Mouse (Mus musculus): ENCODE measurements around the gene Prim2. TPM values are rescaled to one million over a fixed set of nuclear protein-coding genes. Genes with fewer than 3 reads are reported as not detected.
A peak's percentile ranks its signal among the peaks of the same experiment; 100 is the strongest.

Prim2 gene
- polyA plus RNA-seq, 1 experiment from 2014 or later, result 32.2 TPM

DNA sequence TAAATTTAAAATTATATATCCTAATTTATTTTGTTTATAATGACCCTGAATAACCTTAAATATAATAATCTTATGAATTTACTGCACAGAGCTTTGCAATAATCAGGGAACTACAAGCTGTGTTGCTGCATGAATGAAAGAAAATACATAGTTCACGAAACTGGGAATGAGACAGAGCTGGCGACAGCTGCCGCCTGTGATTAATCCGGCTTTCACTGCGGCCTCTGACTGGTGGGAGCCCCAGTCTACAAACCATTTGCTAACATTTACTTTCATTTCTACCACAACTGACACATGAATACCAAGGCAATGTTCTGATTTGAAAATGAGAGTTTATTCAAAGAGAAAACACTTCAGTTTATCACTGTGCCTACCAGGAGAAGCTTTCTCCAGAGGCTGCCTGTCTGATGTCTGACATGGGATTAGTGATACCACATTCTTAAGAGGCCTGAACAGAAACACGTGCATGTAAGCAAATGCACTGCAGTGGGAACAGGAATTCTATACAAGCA, 142.2 kb downstream of the Prim2 start:
- Histone ChIP-seq H3K9ac (no peak overlapping the region), H3K27ac (no peak overlapping the region; the same call in 1 of the 2 replicates), H3K4me3 (no peak overlapping the region), H3K27me3 (replicated peaks) (no peaks in the 10 kb centered on the region), H3K9me3 (no peaks in the 10 kb centered on the region), H3K36me3 (no peaks in the 10 kb centered on the region), H3K4me2 (replicated peaks) (no peak overlapping the region), H3K4me1 (peaks cover 10% of the 10 kb centered on the region)
- no peak for ATAC-seq (ENCODE audit: low FRiP score, low read depth)
- 84% methylated on average over 6 of the region's 6 CpGs for WGBS

DNA sequence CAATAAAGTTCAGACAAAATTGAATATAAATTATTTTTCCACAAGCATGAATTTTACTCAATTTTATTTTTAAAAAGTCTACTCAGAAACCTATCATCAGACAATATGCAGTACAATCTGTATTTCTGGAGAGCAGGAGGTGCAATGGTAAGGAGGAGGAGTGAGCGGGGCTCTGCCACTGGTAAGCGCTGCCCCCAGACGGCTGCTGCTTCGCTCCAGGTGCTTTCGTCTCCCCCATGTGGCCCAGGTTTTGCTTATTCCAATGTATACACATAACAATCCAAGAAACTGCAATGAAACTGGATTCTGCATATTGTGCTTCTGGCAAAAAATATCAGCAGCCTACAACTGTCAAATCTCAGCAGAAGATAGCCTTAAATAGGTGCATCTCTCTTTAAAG, 146.4 kb downstream of the Prim2 start:
- no peaks in the 10 kb centered on the region for H3K4me1 ChIP-seq
- no peaks in the 10 kb centered on the region for H3K36me3 ChIP-seq
- H3K27me3 ChIP-seq (replicated peaks), result no peaks in the 10 kb centered on the region
- H3K27ac ChIP-seq, result no peak overlapping the region
- no peak for ATAC-seq (ENCODE audit: low FRiP score, low read depth)
- H3K9ac ChIP-seq, result no peak overlapping the region
- no peak overlapping the region for H3K4me2 ChIP-seq (replicated peaks)
- H3K9me3 ChIP-seq, result no peaks in the 10 kb centered on the region
- 92% methylated on average over 5 of the region's 5 CpGs for WGBS
- H3K4me3 ChIP-seq, result no peak overlapping the region

DNA sequence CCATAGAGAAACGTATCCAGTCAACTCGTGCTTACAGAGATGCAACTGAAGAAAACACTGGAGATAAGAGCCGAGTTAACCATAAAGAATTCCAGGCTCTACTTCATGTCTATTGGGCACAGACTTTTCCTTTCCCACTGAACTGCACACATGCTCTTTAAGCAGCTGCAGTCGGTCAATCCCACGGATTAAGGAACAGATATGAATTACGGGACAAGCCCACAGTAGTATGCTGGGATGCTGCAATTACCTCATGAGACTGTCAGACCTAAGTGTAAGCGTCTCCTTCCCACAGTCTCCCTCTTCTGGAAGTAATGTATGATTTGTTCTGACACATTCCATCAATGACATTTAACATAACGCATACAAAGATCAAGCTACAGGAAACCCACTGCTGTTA, 154.5 kb downstream of the Prim2 start:
- H3K27ac ChIP-seq, result no peak overlapping the region
- H3K4me2 ChIP-seq (replicated peaks), result no peak overlapping the region
- H3K27me3 ChIP-seq (replicated peaks), result no peaks in the 10 kb centered on the region
- no peaks in the 10 kb centered on the region for H3K9me3 ChIP-seq
- no peak overlapping the region for H3K4me3 ChIP-seq
- no peaks in the 10 kb centered on the region for H3K36me3 ChIP-seq
- H3K9ac ChIP-seq, result no peak overlapping the region
- WGBS, result 87% methylated on average over 8 of the region's 8 CpGs
- H3K4me1 ChIP-seq, result no peaks in the 10 kb centered on the region
- ATAC-seq (ENCODE audit: low FRiP score, low read depth), result no peak

DNA sequence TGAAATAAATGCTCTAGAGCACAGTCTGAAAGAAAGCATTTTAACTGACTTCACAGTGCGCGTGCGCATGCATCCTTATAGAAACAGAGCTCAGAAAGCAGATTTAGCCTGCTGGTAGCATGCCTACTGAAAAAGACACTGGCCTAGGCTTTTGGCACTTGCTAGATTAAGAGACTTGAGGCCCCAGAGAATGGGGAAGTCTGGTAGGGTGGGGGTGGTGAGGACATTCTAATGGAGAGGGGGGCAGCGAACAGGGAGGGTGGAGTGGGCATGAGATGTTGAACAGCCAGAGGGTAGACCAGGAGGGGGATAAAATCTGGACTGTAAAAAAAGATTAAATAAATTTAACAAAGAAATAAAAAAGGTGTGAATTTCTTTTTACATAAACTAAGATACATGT, 158.3 kb downstream of the Prim2 start:
- H3K27ac ChIP-seq, result no peak overlapping the region
- H3K9ac ChIP-seq, result no peak overlapping the region
- H3K4me3 ChIP-seq, result no peak overlapping the region
- no peak overlapping the region for H3K4me2 ChIP-seq (replicated peaks)
- H3K9me3 ChIP-seq, result no peaks in the 10 kb centered on the region
- ATAC-seq (ENCODE audit: low FRiP score, low read depth), result no peak
- 94% methylated on average over 4 of the region's 4 CpGs for WGBS
- H3K27me3 ChIP-seq (replicated peaks), result no peaks in the 10 kb centered on the region
- no peaks in the 10 kb centered on the region for H3K4me1 ChIP-seq
- H3K36me3 ChIP-seq, result no peaks in the 10 kb centered on the region

DNA sequence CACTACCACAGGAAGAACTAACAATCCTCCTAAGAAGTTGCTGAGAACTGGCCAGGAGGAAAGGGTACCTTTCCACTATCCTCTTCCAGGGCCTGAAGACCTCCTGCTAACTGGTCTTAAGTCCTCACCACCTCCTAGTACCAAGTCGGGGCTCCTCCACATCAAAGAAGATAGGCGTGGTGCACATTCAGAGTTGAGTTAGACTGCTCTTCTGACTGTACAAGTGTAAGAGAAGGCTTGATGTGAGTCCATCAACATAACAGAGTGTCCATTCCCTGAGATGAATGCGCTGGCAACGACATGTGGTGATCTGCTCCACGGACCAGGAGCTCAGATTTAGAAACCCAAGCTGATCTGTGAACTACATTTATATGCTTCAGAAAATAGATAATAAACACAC, 165.2 kb downstream of the Prim2 start:
- Histone ChIP-seq H3K4me3 (no peak overlapping the region), H3K27me3 (replicated peaks) (no peaks in the 10 kb centered on the region), H3K27ac (no peak overlapping the region), H3K9ac (no peak overlapping the region), H3K4me2 (replicated peaks) (no peak overlapping the region), H3K4me1 (no peaks in the 10 kb centered on the region), H3K9me3 (no peaks in the 10 kb centered on the region), H3K36me3 (no peaks in the 10 kb centered on the region)
- ATAC-seq (ENCODE audit: low FRiP score, low read depth), result no peak
- WGBS, result 95% methylated on average over 5 of the region's 5 CpGs

DNA sequence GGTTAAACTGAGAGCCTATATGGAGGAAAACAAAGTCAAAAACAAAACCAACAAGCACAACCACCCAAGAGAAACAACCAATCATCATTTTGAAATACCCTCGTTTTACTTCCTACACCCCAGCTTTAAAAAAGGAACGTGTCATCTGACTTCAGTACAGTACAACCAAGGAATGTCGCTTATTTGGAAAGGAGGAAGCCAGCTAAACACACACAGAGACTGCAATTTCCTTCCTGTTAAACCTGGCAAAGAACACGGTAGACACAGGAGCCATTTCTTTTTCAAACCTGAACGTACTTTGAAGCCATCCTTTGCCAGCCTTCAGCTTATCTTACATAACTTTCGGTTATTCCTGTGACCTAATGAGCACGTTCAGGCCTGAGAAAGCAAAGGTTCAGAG, 166.7 kb downstream of the Prim2 start:
- no peaks in the 10 kb centered on the region for H3K9me3 ChIP-seq
- WGBS, result 87% methylated on average over 7 of the region's 7 CpGs
- H3K4me2 ChIP-seq (replicated peaks), result no peak overlapping the region
- no peaks in the 10 kb centered on the region for H3K4me1 ChIP-seq
- no peak for ATAC-seq (ENCODE audit: low FRiP score, low read depth)
- no peaks in the 10 kb centered on the region for H3K36me3 ChIP-seq
- no peak overlapping the region for H3K4me3 ChIP-seq
- H3K27ac ChIP-seq, result no peak overlapping the region
- no peak overlapping the region for H3K9ac ChIP-seq
- H3K27me3 ChIP-seq (replicated peaks), result no peaks in the 10 kb centered on the region

DNA sequence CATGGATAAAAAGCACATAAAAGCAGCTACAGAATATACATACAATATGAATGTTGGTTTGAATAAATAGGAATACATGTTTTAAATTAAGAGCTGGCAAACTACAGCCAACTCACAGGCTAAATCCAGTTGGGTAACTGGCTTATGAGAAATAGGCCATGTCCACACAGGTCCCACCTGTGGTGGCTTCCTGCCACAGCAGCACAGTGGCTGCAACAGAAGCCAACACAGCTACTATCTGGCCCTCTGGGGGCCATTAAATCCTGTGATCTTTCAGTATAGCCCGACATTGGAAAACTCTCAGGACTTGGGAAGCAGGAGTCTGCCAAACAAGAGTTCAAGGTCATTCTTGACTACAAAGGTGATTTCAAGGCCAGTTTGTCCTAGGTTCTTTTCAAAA, 167.3 kb downstream of the Prim2 start:
- no peak overlapping the region for H3K4me3 ChIP-seq
- ATAC-seq (ENCODE audit: low FRiP score, low read depth), result no peak
- no peak overlapping the region for H3K27ac ChIP-seq
- no peaks in the 10 kb centered on the region for H3K9me3 ChIP-seq
- no peak overlapping the region for H3K4me2 ChIP-seq (replicated peaks)
- H3K4me1 ChIP-seq, result no peaks in the 10 kb centered on the region
- no peaks in the 10 kb centered on the region for H3K36me3 ChIP-seq
- H3K9ac ChIP-seq, result no peak overlapping the region
- no peaks in the 10 kb centered on the region for H3K27me3 ChIP-seq (replicated peaks)
- 69% methylated on average over 1 of the region's 1 CpGs for WGBS

DNA sequence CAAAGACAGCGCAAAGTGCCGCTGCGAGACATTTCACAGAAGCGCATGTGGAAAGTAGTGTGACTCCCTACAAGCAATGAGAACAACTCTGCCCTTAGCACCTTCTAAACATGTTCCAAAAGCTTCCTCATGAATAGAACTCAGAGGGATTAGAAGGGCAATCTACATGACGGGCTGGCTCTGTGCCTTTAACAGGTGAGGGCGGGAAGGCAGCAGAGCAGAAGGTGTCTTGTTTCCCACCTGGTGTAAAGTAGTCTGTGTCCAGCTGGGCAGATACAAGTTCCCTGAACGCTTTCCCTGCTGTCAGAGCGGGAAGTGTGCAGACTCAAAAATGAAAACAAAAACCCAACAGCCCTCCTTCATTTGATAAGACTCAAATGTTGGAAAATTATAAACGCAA, 169.5 kb downstream of the Prim2 start:
- Histone ChIP-seq H3K27me3 (replicated peaks) (no peaks in the 10 kb centered on the region), H3K4me2 (replicated peaks) (no peak overlapping the region)
- 83% methylated on average over 9 of the region's 9 CpGs for WGBS

DNA sequence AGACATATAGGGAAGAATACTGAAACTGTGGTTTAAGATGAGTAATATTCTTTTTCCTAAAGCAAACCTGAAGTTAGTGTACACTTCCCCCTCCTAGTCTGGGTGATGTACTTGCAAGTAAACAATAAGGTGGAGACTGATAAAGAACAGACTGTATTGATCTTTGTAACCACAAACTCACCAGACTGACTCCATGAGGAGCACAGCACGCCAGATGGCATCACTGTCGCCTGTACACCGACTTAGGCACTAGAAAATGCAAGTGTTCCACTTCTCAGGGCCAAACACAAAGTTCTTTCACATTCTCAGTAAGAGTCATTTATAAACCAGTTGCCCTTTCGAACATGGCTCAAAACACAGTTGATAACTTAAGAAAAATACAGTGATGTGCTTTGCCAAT, 170.0 kb downstream of the Prim2 start:
- no peaks in the 10 kb centered on the region for H3K9me3 ChIP-seq
- H3K4me2 ChIP-seq (replicated peaks), result no peak overlapping the region
- no peak overlapping the region for H3K9ac ChIP-seq
- 86% methylated on average over 4 of the region's 4 CpGs for WGBS
- ATAC-seq (ENCODE audit: low FRiP score, low read depth), result no peak
- no peaks in the 10 kb centered on the region for H3K4me1 ChIP-seq
- no peaks in the 10 kb centered on the region for H3K27me3 ChIP-seq (replicated peaks)
- H3K4me3 ChIP-seq, result no peak overlapping the region
- H3K36me3 ChIP-seq, result no peaks in the 10 kb centered on the region
- H3K27ac ChIP-seq, result no peak overlapping the region

More for the DNA sequence above, 169.5 kb downstream of the Prim2 start:
- H3K4me1 ChIP-seq, result no peaks in the 10 kb centered on the region
- H3K27ac ChIP-seq, result no peak overlapping the region
- H3K9ac ChIP-seq, result no peak overlapping the region
- H3K4me3 ChIP-seq, result no peak overlapping the region
- ATAC-seq (ENCODE audit: low FRiP score, low read depth), result no peak
- H3K36me3 ChIP-seq, result no peaks in the 10 kb centered on the region
- H3K9me3 ChIP-seq, result no peaks in the 10 kb centered on the region

DNA sequence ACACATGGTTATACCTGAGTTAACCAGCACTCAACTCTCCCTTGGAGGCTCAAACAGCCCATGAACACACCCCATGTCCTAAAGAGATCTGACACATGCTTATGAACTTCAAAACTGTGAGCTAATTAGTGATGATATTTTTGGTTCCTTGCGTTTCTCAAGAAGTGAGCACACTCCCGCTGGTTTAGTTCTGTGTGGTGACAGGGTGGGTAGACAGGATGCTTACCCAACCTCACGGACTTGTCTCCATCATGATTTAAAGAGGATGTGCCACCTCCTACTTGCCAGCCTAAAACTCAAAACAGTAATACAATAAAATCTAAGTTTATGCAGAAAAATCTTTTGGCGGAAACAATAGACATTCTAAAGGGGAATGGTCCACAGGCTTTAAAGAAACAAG, 173.5 kb downstream of the Prim2 start:
- H3K9me3 ChIP-seq, result no peaks in the 10 kb centered on the region
- no peaks in the 10 kb centered on the region for H3K4me1 ChIP-seq
- no peak overlapping the region for H3K4me2 ChIP-seq (replicated peaks)
- H3K4me3 ChIP-seq, result no peak overlapping the region
- no peak for ATAC-seq (ENCODE audit: low FRiP score, low read depth)
- H3K36me3 ChIP-seq, result no peaks in the 10 kb centered on the region
- H3K27me3 ChIP-seq (replicated peaks), result no peaks in the 10 kb centered on the region
- no peak overlapping the region for H3K9ac ChIP-seq
- H3K27ac ChIP-seq, result no peak overlapping the region
- 87% methylated on average over 4 of the region's 4 CpGs for WGBS

DNA sequence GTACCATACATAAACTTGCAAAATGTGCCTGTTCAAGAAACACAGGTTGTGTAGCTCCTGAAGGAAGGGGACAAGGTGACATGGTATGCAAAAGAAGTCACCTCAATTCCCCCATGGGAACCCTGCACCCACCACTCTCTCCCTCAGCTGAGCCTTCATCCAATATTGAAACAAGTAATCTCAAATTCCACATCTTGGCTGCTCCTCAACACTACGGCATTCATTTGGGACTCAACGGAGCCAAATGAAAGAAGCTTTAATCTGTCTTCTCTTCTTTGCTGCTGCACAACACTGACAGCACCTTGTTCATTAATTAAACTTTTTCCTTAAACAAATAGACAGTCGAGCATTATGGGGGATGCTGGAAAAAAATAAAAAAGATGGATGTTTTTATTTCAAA, 174.0 kb downstream of the Prim2 start:
- Histone ChIP-seq H3K4me1 (no peaks in the 10 kb centered on the region), H3K9me3 (no peaks in the 10 kb centered on the region), H3K4me2 (replicated peaks) (no peak overlapping the region), H3K27ac (no peak overlapping the region), H3K9ac (no peak overlapping the region), H3K27me3 (replicated peaks) (no peaks in the 10 kb centered on the region), H3K4me3 (no peak overlapping the region), H3K36me3 (no peaks in the 10 kb centered on the region)
- 72% methylated on average over 3 of the region's 3 CpGs for WGBS
- ATAC-seq (ENCODE audit: low FRiP score, low read depth), result no peak

DNA sequence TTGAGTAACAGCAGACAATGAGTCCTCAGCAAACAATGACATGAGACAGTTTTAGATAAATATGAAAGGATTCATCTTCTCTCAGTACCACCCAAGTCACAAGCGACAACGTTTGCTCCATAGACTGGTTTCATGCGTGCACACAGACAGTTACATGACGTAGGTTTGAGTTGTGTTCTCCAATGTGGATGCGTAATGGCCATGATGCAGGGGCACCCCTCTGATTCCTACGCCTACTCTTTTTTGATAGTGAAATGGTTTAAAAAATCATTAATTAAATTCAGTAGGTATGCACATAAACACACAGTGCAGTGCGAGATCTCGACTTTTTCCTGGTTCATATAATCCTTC, 174.4 kb downstream of the Prim2 start:
- ATAC-seq (ENCODE audit: low FRiP score, low read depth), result 0 out of 2 replicates have a peak, but pooled peaks have one; percentile 15
- no peak overlapping the region for H3K4me2 ChIP-seq (replicated peaks)
- no peaks in the 10 kb centered on the region for H3K4me1 ChIP-seq
- H3K36me3 ChIP-seq, result no peaks in the 10 kb centered on the region
- H3K9me3 ChIP-seq, result no peaks in the 10 kb centered on the region
- H3K27ac ChIP-seq, result no peak overlapping the region
- H3K4me3 ChIP-seq, result no peak overlapping the region
- H3K9ac ChIP-seq, result no peak overlapping the region
- no peaks in the 10 kb centered on the region for H3K27me3 ChIP-seq (replicated peaks)
- WGBS, result 65% methylated on average over 8 of the region's 8 CpGs

DNA sequence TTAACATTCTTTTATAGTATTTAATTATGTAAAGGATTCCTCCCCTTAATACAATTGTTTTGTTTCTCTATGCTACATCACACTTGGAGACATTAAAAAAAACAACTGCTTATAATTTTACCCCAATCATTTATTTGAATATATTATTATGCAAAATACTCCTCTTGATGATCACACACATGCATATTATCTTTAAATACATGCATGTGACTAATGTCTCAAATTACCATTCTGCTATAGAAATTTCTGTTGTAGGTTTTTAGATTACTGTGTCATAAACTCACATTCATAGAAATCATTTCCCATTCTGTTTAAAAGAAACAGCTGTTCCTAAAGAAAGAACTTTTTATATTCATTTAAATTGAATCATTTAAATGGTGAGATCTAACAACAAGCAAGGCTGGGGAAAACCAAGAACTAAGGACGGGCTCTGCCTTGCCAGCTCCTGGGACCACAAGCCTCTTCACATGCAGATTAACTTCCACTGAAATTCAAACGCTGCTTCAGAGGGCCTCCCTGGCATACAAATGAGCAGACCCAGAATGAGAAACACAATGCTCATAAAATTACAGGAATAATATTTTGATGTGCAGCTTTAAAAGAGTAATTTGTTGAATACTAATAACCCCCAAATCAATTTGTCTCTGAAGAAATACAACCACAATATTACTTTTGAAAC, 174.9 kb downstream of the Prim2 start:
- H3K27me3 ChIP-seq (replicated peaks), result no peaks in the 10 kb centered on the region
- no peak overlapping the region for H3K27ac ChIP-seq
- no peaks in the 10 kb centered on the region for H3K4me1 ChIP-seq
- H3K9me3 ChIP-seq, result no peaks in the 10 kb centered on the region
- H3K9ac ChIP-seq, result no peak overlapping the region
- H3K4me2 ChIP-seq (replicated peaks), result no peak overlapping the region
- ATAC-seq (ENCODE audit: low FRiP score, low read depth), result no peak
- 13% methylated on average over 2 of the region's 2 CpGs for WGBS
- H3K36me3 ChIP-seq, result no peaks in the 10 kb centered on the region
- no peak overlapping the region for H3K4me3 ChIP-seq
